Mouse (Mus musculus): Measurements from ENCODE around the gene Tm4sf19. TPM values are rescaled to one million over a fixed set of nuclear protein-coding genes. Genes with fewer than 3 reads are reported as not detected.

Gene Tm4sf19
- polyA plus RNA-seq (2016; fragmentation: Nextera tagmentation; extraction: Ambion mirVana), result not detected in 2 replicates

- peaks cover 5% of the 10 kb centered on the region; the same call in 1 of the 2 replicates for H3K4me1 ChIP-seq (replicated peaks)
- H3K9ac ChIP-seq (replicated peaks), result no peak within 1 kb of the TSS
- no peaks in the 10 kb centered on the region for H3K27me3 ChIP-seq
- 81% methylated on average over 7 of the region's 7 CpGs for WGBS
- no peak for ATAC-seq (ENCODE audit: insufficient number of reproducible peaks, insufficient read depth, low FRiP score, low TSS enrichment, low read depth)
- H3K4me2 ChIP-seq, result no peak within 1 kb of the TSS
- H3K36me3 ChIP-seq, result no peaks in the 10 kb centered on the region
- H3K27ac ChIP-seq, result no peak within 1 kb of the TSS
- H3K4me3 ChIP-seq (replicated peaks), result no peak within 1 kb of the TSS
- H3K9me3 ChIP-seq, result no peaks in the 10 kb centered on the region
Measured at GRCm38 (mm10) chr16:32400267-32400666, at the start of gene Tm4sf19. Tm4sf19 (plus strand) TSS chr16:32400506.

GRCm38 (mm10) chr16:32350776-32351175, 49.5 kb upstream of the Tm4sf19 start:
- ATAC-seq (ENCODE audit: insufficient number of reproducible peaks, insufficient read depth, low FRiP score, low TSS enrichment, low read depth), result no peak
- Histone ChIP-seq H3K4me3 (replicated peaks) (no peak overlapping the region), H3K9me3 (no peaks in the 10 kb centered on the region; the same call in 1 of the 2 replicates), H3K36me3 (peaks cover 31% of the 10 kb centered on the region), H3K4me1 (replicated peaks) (no peaks in the 10 kb centered on the region), H3K4me2 (no peak overlapping the region), H3K27me3 (no peaks in the 10 kb centered on the region), H3K9ac (replicated peaks) (no peak overlapping the region), H3K27ac (no peak overlapping the region)
- WGBS, result 89% methylated on average over 3 of the region's 3 CpGs

- no peaks in the 10 kb centered on the region for H3K4me1 ChIP-seq (replicated peaks)
- H3K4me2 ChIP-seq, result no peak overlapping the region
- peaks cover 58% of the 10 kb centered on the region for H3K36me3 ChIP-seq
- ATAC-seq (ENCODE audit: insufficient number of reproducible peaks, insufficient read depth, low FRiP score, low TSS enrichment, low read depth), result no peak
- H3K9me3 ChIP-seq, result no peaks in the 10 kb centered on the region
- 96% methylated on average over 2 of the region's 2 CpGs for WGBS
- H3K9ac ChIP-seq (replicated peaks), result no peak overlapping the region
- no peaks in the 10 kb centered on the region for H3K27me3 ChIP-seq
- H3K4me3 ChIP-seq (replicated peaks), result no peak overlapping the region
- H3K27ac ChIP-seq, result no peak overlapping the region
Measured at GRCm38 (mm10) chr16:32363530-32363929, 36.8 kb upstream of the Tm4sf19 start.

GRCm38 (mm10) chr16:32371351-32371750, 29.0 kb upstream of the Tm4sf19 start:
- H3K4me2 ChIP-seq, result no peak overlapping the region
- ATAC-seq (ENCODE audit: insufficient number of reproducible peaks, insufficient read depth, low FRiP score, low TSS enrichment, low read depth), result no peak
- no peaks in the 10 kb centered on the region for H3K9me3 ChIP-seq
- peaks cover 77% of the 10 kb centered on the region for H3K36me3 ChIP-seq
- H3K27me3 ChIP-seq, result no peaks in the 10 kb centered on the region
- no peak overlapping the region for H3K4me3 ChIP-seq (replicated peaks)
- no peak overlapping the region for H3K27ac ChIP-seq
- no peak overlapping the region for H3K9ac ChIP-seq (replicated peaks)
- no peaks in the 10 kb centered on the region for H3K4me1 ChIP-seq (replicated peaks)
- 90% methylated on average over 4 of the region's 4 CpGs for WGBS

GRCm38 (mm10) chr16:32379575-32379974, 20.7 kb upstream of the Tm4sf19 start:
- H3K4me2 ChIP-seq, result no peak overlapping the region
- no peaks in the 10 kb centered on the region for H3K4me1 ChIP-seq (replicated peaks)
- no peaks in the 10 kb centered on the region for H3K9me3 ChIP-seq
- H3K4me3 ChIP-seq (replicated peaks), result no peak overlapping the region
- no peaks in the 10 kb centered on the region for H3K27me3 ChIP-seq
- no peak overlapping the region for H3K9ac ChIP-seq (replicated peaks)
- WGBS, result 97% methylated on average over 2 of the region's 2 CpGs
- H3K27ac ChIP-seq, result no peak overlapping the region
- ATAC-seq (ENCODE audit: insufficient number of reproducible peaks, insufficient read depth, low FRiP score, low TSS enrichment, low read depth), result no peak
- peaks cover 94% of the 10 kb centered on the region for H3K36me3 ChIP-seq

GRCm38 (mm10) chr16:32382901-32383300, 17.4 kb upstream of the Tm4sf19 start:
- H3K27ac ChIP-seq, result no peak overlapping the region
- H3K27me3 ChIP-seq, result no peaks in the 10 kb centered on the region
- H3K4me3 ChIP-seq (replicated peaks), result no peak overlapping the region
- no peaks in the 10 kb centered on the region for H3K9me3 ChIP-seq
- H3K9ac ChIP-seq (replicated peaks), result no peak overlapping the region
- no peak overlapping the region for H3K4me2 ChIP-seq
- H3K36me3 ChIP-seq, result peaks cover 92% of the 10 kb centered on the region
- H3K4me1 ChIP-seq (replicated peaks), result no peaks in the 10 kb centered on the region
- no peak for ATAC-seq (ENCODE audit: insufficient number of reproducible peaks, insufficient read depth, low FRiP score, low TSS enrichment, low read depth)

GRCm38 (mm10) chr16:32384885-32385284, 15.4 kb upstream of the Tm4sf19 start:
- Histone ChIP-seq H3K4me3 (replicated peaks) (no peak overlapping the region), H3K36me3 (peaks cover 78% of the 10 kb centered on the region), H3K4me1 (replicated peaks) (no peaks in the 10 kb centered on the region), H3K27me3 (no peaks in the 10 kb centered on the region), H3K27ac (no peak overlapping the region), H3K9ac (replicated peaks) (no peak overlapping the region), H3K4me2 (no peak overlapping the region), H3K9me3 (no peaks in the 10 kb centered on the region)
- no peak for ATAC-seq (ENCODE audit: insufficient number of reproducible peaks, insufficient read depth, low FRiP score, low TSS enrichment, low read depth)
- 91% methylated on average over 2 of the region's 2 CpGs for WGBS

GRCm38 (mm10) chr16:32386826-32387225, 13.5 kb upstream of the Tm4sf19 start:
- Histone ChIP-seq H3K9ac (replicated peaks) (no peak overlapping the region), H3K9me3 (no peaks in the 10 kb centered on the region), H3K27me3 (no peaks in the 10 kb centered on the region), H3K4me1 (replicated peaks) (no peaks in the 10 kb centered on the region), H3K27ac (no peak overlapping the region), H3K4me2 (no peak overlapping the region), H3K4me3 (replicated peaks) (no peak overlapping the region), H3K36me3 (peaks cover 74% of the 10 kb centered on the region)
- 92% methylated on average over 3 of the region's 3 CpGs for WGBS
- ATAC-seq (ENCODE audit: insufficient number of reproducible peaks, insufficient read depth, low FRiP score, low TSS enrichment, low read depth), result no peak

GRCm38 (mm10) chr16:32389049-32389448, 11.3 kb upstream of the Tm4sf19 start:
- no peaks in the 10 kb centered on the region for H3K4me1 ChIP-seq (replicated peaks)
- no peak overlapping the region for H3K9ac ChIP-seq (replicated peaks)
- no peaks in the 10 kb centered on the region for H3K9me3 ChIP-seq
- no peak overlapping the region for H3K4me2 ChIP-seq
- no peak for ATAC-seq (ENCODE audit: insufficient number of reproducible peaks, insufficient read depth, low FRiP score, low TSS enrichment, low read depth)
- H3K27ac ChIP-seq, result no peak overlapping the region
- H3K27me3 ChIP-seq, result no peaks in the 10 kb centered on the region
- no peak overlapping the region for H3K4me3 ChIP-seq (replicated peaks)
- peaks cover 65% of the 10 kb centered on the region for H3K36me3 ChIP-seq

- Histone ChIP-seq H3K9me3 (no peaks in the 10 kb centered on the region), H3K4me3 (replicated peaks) (no peak overlapping the region), H3K4me2 (no peak overlapping the region), H3K4me1 (replicated peaks) (no peaks in the 10 kb centered on the region), H3K9ac (replicated peaks) (no peak overlapping the region), H3K27ac (no peak overlapping the region), H3K27me3 (no peaks in the 10 kb centered on the region), H3K36me3 (peaks cover 59% of the 10 kb centered on the region)
- 86% methylated on average over 3 of the region's 3 CpGs for WGBS
- no peak for ATAC-seq (ENCODE audit: insufficient number of reproducible peaks, insufficient read depth, low FRiP score, low TSS enrichment, low read depth)
Measured at GRCm38 (mm10) chr16:32389841-32390240, 10.5 kb upstream of the Tm4sf19 start.

- no peak overlapping the region for H3K4me2 ChIP-seq
- H3K4me1 ChIP-seq (replicated peaks), result peaks cover 2% of the 10 kb centered on the region; the same call in 1 of the 2 replicates
- H3K36me3 ChIP-seq, result peaks cover 49% of the 10 kb centered on the region
- no peak overlapping the region for H3K27ac ChIP-seq
- 92% methylated on average over 3 of the region's 3 CpGs for WGBS
- H3K4me3 ChIP-seq (replicated peaks), result no peak overlapping the region
- H3K27me3 ChIP-seq, result no peaks in the 10 kb centered on the region
- no peak for ATAC-seq (ENCODE audit: insufficient number of reproducible peaks, insufficient read depth, low FRiP score, low TSS enrichment, low read depth)
- no peak overlapping the region for H3K9ac ChIP-seq (replicated peaks)
- H3K9me3 ChIP-seq, result no peaks in the 10 kb centered on the region
Measured at GRCm38 (mm10) chr16:32390882-32391281, 9.4 kb upstream of the Tm4sf19 start.

GRCm38 (mm10) chr16:32395679-32396540, 4.4 kb upstream of the Tm4sf19 start:
- no peak for ATAC-seq (ENCODE audit: insufficient number of reproducible peaks, insufficient read depth, low FRiP score, low TSS enrichment, low read depth)
- Histone ChIP-seq H3K9ac (replicated peaks) (no peak overlapping the region), H3K4me3 (replicated peaks) (no peak overlapping the region), H3K36me3 (peaks cover 22% of the 10 kb centered on the region), H3K27ac (peak overlapping the region; percentile 64; the same call in 1 of the 2 replicates), H3K27me3 (no peaks in the 10 kb centered on the region), H3K4me2 (no peak overlapping the region), H3K9me3 (no peaks in the 10 kb centered on the region), H3K4me1 (replicated peaks) (peaks cover 5% of the 10 kb centered on the region; the same call in 1 of the 2 replicates)
- 63% methylated on average over 6 of the region's 6 CpGs for WGBS

Data from limb, embryonic 12.5 days (tissue).